Mouse (Mus musculus) gonadal fat pad, adult 2 months (tissue): ENCODE results near the gene Sytl2. TPM values are rescaled to one million over a fixed set of nuclear protein-coding genes. Genes with fewer than 3 reads are reported as not detected.

ENCODE experiments used
- polyA plus RNA-seq: library from polyadenylated mRNA; depleted of rRNA; stranded (reverse); fragments of >200 nt; gene quantifications from 2 replicates; pipeline ENCODE4 v1.2.3, GENCODE M21; 2012; rRNA removed

The Sytl2 gene
- polyA plus RNA-seq, 1 experiment, result 4.8 TPM

Other genes with a start within 250 kb of the Sytl2 start
- gene Picalm, start 172.0 kb upstream of the Sytl2 start, polyA plus RNA-seq, result 63.1 and 68.4 TPM in 2 replicates
- 0.11 and 0.12 TPM in 2 replicates for gene Ccdc83, start 36.5 kb upstream of the Sytl2 start, polyA plus RNA-seq
- gene Ccdc89, start 124.3 kb downstream of the Sytl2 start, polyA plus RNA-seq, result 0.49 and 0.89 TPM in 2 replicates
- gene Crebzf, start 140.5 kb downstream of the Sytl2 start, polyA plus RNA-seq, result 34.9 and 40.0 TPM in 2 replicates
- 28.8 and 45.0 TPM in 2 replicates for gene Tmem126a, start 155.0 kb downstream of the Sytl2 start, polyA plus RNA-seq
- 9.7 and 13.0 TPM in 2 replicates for gene Tmem126b, start 173.7 kb downstream of the Sytl2 start, polyA plus RNA-seq
- gene Dlg2, start 174.4 kb downstream of the Sytl2 start, polyA plus RNA-seq, result 1.6 and 1.7 TPM in 2 replicates